In genomic region chr1:38441800-38442199, GRCm38 (mm10) we compare ENCODE assay signal across 12 mouse cellular contexts.
A peak's percentile ranks its signal among the peaks of the same experiment; 100 is the strongest.
DNase-seq lines count a peak whose midpoint lies in the region; ATAC-seq lines count a peak whose summit lies in the region.
"Had no signal": no experiment of that assay in that cellular context is flagged by ENCODE, and none has a peak within 500 bp of the region (broad histone marks: within the 10 kb centered on the region; RNA-seq: fewer than 3 reads in every experiment).

No protein-coding gene starts in this region.

- ATAC-seq in heart, embryonic 16.5 days (replicated peaks; ENCODE audit: extremely low read depth, insufficient read depth, low FRiP score): no peak
- no peak for ATAC-seq in neural tube, embryonic 13.5 days (ENCODE audit: low read depth)
- ATAC-seq in forebrain, embryonic 15.5 days (replicated peaks): no peak

- no peak overlapping the region for H3K9ac ChIP-seq in heart, embryonic 16.5 days (ENCODE audit: low read length)
- H3K9ac ChIP-seq in neural tube, embryonic 13.5 days: no peak overlapping the region
- H3K9ac ChIP-seq in forebrain, embryonic 15.5 days (replicated peaks): no peak overlapping the region
- H3K9ac ChIP-seq: neural tube, embryonic 12.5 days had no signal

- no peaks in the 10 kb centered on the region for H3K27me3 ChIP-seq in heart, embryonic 16.5 days (ENCODE audit: control insufficient read depth, insufficient read depth, low read length)
- H3K27me3 ChIP-seq in neural tube, embryonic 13.5 days: no peaks in the 10 kb centered on the region
- H3K27me3 ChIP-seq in forebrain, embryonic 15.5 days: no peaks in the 10 kb centered on the region
- H3K27me3 ChIP-seq: neural tube, embryonic 12.5 days had no signal

- peaks cover 37% of the 10 kb centered on the region for H3K4me1 ChIP-seq in heart, embryonic 16.5 days (ENCODE audit: control insufficient read depth, insufficient read depth, low read length)
- H3K4me1 ChIP-seq in neural tube, embryonic 13.5 days (replicated peaks): peaks cover 84% of the 10 kb centered on the region
- peaks cover 68% of the 10 kb centered on the region for H3K4me1 ChIP-seq in forebrain, embryonic 15.5 days

- H3K4me3 ChIP-seq in heart, embryonic 16.5 days (ENCODE audit: low read length): no peak overlapping the region
- no peak overlapping the region for H3K4me3 ChIP-seq in neural tube, embryonic 13.5 days
- no peak overlapping the region for H3K4me3 ChIP-seq in forebrain, embryonic 15.5 days
- H3K4me3 ChIP-seq: neural tube, embryonic 12.5 days had no signal

- WGBS in heart, embryonic 16.5 days: 66% methylated on average over 2 of the region's 2 CpGs
- WGBS in neural tube, embryonic 13.5 days: 41% methylated on average over 2 of the region's 2 CpGs
- 56% methylated on average over 2 of the region's 2 CpGs for WGBS in forebrain, embryonic 15.5 days

- H3K36me3 ChIP-seq in heart, embryonic 16.5 days (ENCODE audit: control insufficient read depth, insufficient read depth): no peaks in the 10 kb centered on the region
- no peaks in the 10 kb centered on the region for H3K36me3 ChIP-seq in neural tube, embryonic 13.5 days
- H3K36me3 ChIP-seq in forebrain, embryonic 15.5 days: no peaks in the 10 kb centered on the region
- H3K36me3 ChIP-seq: neural tube, embryonic 12.5 days had no signal

- no peaks in the 10 kb centered on the region for H3K9me3 ChIP-seq in heart, embryonic 16.5 days (replicated peaks; ENCODE audit: control insufficient read depth, low read length)
- H3K9me3 ChIP-seq in neural tube, embryonic 13.5 days: no peaks in the 10 kb centered on the region
- no peaks in the 10 kb centered on the region for H3K9me3 ChIP-seq in forebrain, embryonic 15.5 days
- H3K9me3 ChIP-seq: neural tube, embryonic 12.5 days had no signal

- intact Hi-C loops in heart, postnatal 14 days (cut with DNase I): no loop called here

- peak overlapping the region; percentile 85 for H3K27ac ChIP-seq in heart, embryonic 16.5 days (ENCODE audit: low read length)
- H3K27ac ChIP-seq in neural tube, embryonic 13.5 days (replicated peaks): peak overlapping the region; percentile 87
- peak overlapping the region; percentile 86; the same call in 1 of the 2 replicates for H3K27ac ChIP-seq in forebrain, embryonic 15.5 days (replicated peaks)
- H3K27ac ChIP-seq: neural tube, embryonic 12.5 days had no signal

- DNase-seq in heart, postnatal 14 days: no peak
- DNase-seq in neural tube, embryonic 10.5 days (ENCODE audit: extremely low spot score, low spot score): no peak
- DNase-seq in frontal cortex, postnatal 25 days (ENCODE audit: low spot score in 2 of 2): no peak
- DNase-seq in layer of hippocampus, postnatal 36 days: no peak
- DNase-seq: adrenal gland, postnatal 36 days; left cerebral cortex, postnatal 4 days; lung, adult 2 months; retina, postnatal 1 day had no signal

- H3K4me2 ChIP-seq in heart, embryonic 16.5 days (ENCODE audit: low read depth, low read length): no peak overlapping the region
- H3K4me2 ChIP-seq in neural tube, embryonic 13.5 days: no peak overlapping the region
- H3K4me2 ChIP-seq in forebrain, embryonic 15.5 days (replicated peaks): no peak overlapping the region
- H3K4me2 ChIP-seq: neural tube, embryonic 12.5 days had no signal
